ENCODE assay signal across 8 mouse cellular contexts in the genomic region with DNA sequence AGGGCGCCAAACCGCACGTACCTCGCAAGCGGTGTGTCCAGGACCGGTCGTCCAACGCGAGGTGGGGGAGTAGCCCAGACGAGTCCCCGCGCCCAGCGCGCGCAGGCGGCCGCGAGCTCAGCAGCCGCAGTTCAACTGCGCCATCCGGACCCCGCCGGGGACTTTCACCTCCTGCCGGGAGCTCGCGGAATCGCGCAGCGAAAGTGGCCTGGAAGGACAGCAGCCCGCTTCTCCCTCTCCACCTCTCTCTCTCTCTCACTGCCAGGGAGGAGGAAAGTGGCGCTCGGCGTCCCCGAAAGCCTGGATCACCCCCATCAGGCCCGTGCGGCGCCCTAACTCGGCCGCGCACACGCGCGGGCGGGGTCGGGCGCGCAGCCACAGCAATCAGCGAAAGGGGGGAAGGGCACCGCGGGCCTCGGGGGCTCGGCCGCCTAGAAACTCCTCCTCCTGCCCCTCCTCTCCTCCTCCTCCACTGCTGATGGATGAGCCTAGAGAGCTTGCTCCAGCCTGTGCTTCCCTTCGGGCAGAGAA. TPM values are rescaled to one million over a fixed set of nuclear protein-coding genes. Genes with fewer than 3 reads are reported as not detected.
DNase-seq lines count a peak whose midpoint lies in the region; ATAC-seq lines count a peak whose summit lies in the region.

A gene (minus strand): TSS at position 396 of the 531 bp plus-strand sequence.

- WGBS in embryonic facial prominence, embryonic 12.5 days = 2% methylated on average over 54 of the region's 54 CpGs
- WGBS in limb, embryonic 15.5 days = under 1% methylated on average over 42 of the region's 54 CpGs
- WGBS in midbrain, embryonic 16.5 days = under 1% methylated on average over 49 of the region's 54 CpGs

- H3K4me2 ChIP-seq in embryonic facial prominence, embryonic 12.5 days (replicated peaks) = peak within 1 kb of the TSS; percentile 90
- peak within 1 kb of the TSS; percentile 79 for H3K4me2 ChIP-seq in limb, embryonic 15.5 days
- H3K4me2 ChIP-seq in midbrain, embryonic 16.5 days (ENCODE audit: low read length) = peak within 1 kb of the TSS; percentile 86

- H3K36me3 ChIP-seq in embryonic facial prominence, embryonic 12.5 days = no peaks in the 10 kb centered on the region
- no peaks in the 10 kb centered on the region for H3K36me3 ChIP-seq in limb, embryonic 15.5 days
- no peaks in the 10 kb centered on the region for H3K36me3 ChIP-seq in midbrain, embryonic 16.5 days (ENCODE audit: control insufficient read depth, insufficient read depth, low read length)

- peak within 1 kb of the TSS; percentile 84 for H3K4me3 ChIP-seq in embryonic facial prominence, embryonic 12.5 days
- peak within 1 kb of the TSS; percentile 90 for H3K4me3 ChIP-seq in limb, embryonic 15.5 days
- peak within 1 kb of the TSS; percentile 54 for H3K4me3 ChIP-seq in midbrain, embryonic 16.5 days (ENCODE audit: low read depth, low read length)

- H3K27me3 ChIP-seq in embryonic facial prominence, embryonic 12.5 days = no peaks in the 10 kb centered on the region
- no peaks in the 10 kb centered on the region for H3K27me3 ChIP-seq in limb, embryonic 15.5 days
- no peaks in the 10 kb centered on the region; the same call in none of the 2 replicates for H3K27me3 ChIP-seq in midbrain, embryonic 16.5 days (ENCODE audit: control insufficient read depth, insufficient read depth, low read depth, low read length)

- peak within 1 kb of the TSS; percentile 86 for H3K9ac ChIP-seq in embryonic facial prominence, embryonic 12.5 days
- H3K9ac ChIP-seq in limb, embryonic 15.5 days = peak within 1 kb of the TSS; percentile 87
- H3K9ac ChIP-seq in midbrain, embryonic 16.5 days (ENCODE audit: low read depth, low read length) = peak within 1 kb of the TSS; percentile 75

- peak; percentile 91 for ATAC-seq in embryonic facial prominence, embryonic 12.5 days (ENCODE audit: insufficient number of reproducible peaks, insufficient read depth, low FRiP score, low TSS enrichment)
- ATAC-seq in limb, embryonic 15.5 days (ENCODE audit: insufficient number of reproducible peaks, low FRiP score, low TSS enrichment, low read depth) = peak; percentile 91
- ATAC-seq in midbrain, embryonic 16.5 days = peak; percentile 94

- peak within 1 kb of the TSS; percentile 94 for H3K27ac ChIP-seq in embryonic facial prominence, embryonic 12.5 days
- H3K27ac ChIP-seq in limb, embryonic 15.5 days = peak within 1 kb of the TSS; percentile 97
- H3K27ac ChIP-seq in midbrain, embryonic 16.5 days (ENCODE audit: low read length) = peak within 1 kb of the TSS; percentile 19

- H3K4me1 ChIP-seq in embryonic facial prominence, embryonic 12.5 days = peaks cover 8% of the 10 kb centered on the region
- H3K4me1 ChIP-seq in limb, embryonic 15.5 days = peaks cover 27% of the 10 kb centered on the region
- H3K4me1 ChIP-seq in midbrain, embryonic 16.5 days (ENCODE audit: control insufficient read depth, insufficient read depth, low read length) = peaks cover 10% of the 10 kb centered on the region

- no peaks in the 10 kb centered on the region for H3K9me3 ChIP-seq in embryonic facial prominence, embryonic 12.5 days
- no peaks in the 10 kb centered on the region for H3K9me3 ChIP-seq in limb, embryonic 15.5 days
- no peaks in the 10 kb centered on the region for H3K9me3 ChIP-seq in midbrain, embryonic 16.5 days (replicated peaks; ENCODE audit: control insufficient read depth, low read length, poor library complexity, severe bottlenecking)

- DNase-seq in 3T3-L1 (ENCODE audit: low read depth, low spot score) = peak; percentile 87
- peak; percentile 95 to 97 for DNase-seq in adrenal gland, postnatal 36 days
- DNase-seq in heart, adult 8-10 months (ENCODE audit: low spot score) = peak; percentile 87
- DNase-seq in kidney, adult 8-10 months = peak; percentile 81 to 83
- peak; percentile 35 for DNase-seq in spleen, postnatal 36 days (ENCODE audit: low spot score in 2 of 2)

RNA-seq across cellular contexts. Expression of the gene that starts here (rescaled TPM):
- total RNA-seq in adrenal gland, postnatal 36 days (2021) = 100 to 1,000 TPM; 233 to 271 TPM
- polyA plus RNA-seq in embryonic facial prominence, embryonic 12.5 days (2016; fragmentation: Nextera tagmentation; extraction: Ambion mirVana) = 25.3 and 27.5 TPM in 2 replicates
- 10 to 100 TPM; 38.5 to 48.2 (median 44.6) TPM for total RNA-seq in heart, adult 8-10 months (2022)
- 27.2 and 30.7 TPM in 2 replicates for polyA plus RNA-seq in limb, embryonic 15.5 days (2015; fragmentation: Nextera tagmentation; extraction: Ambion mirVana)
- polyA plus RNA-seq in midbrain, embryonic 16.5 days (2015; fragmentation: Nextera tagmentation; extraction: Ambion mirVana) = 3.5 and 4.3 TPM in 2 replicates

Comparison
In these comparisons a context has a peak if more than half of its experiments do, and no peak if none do; other contexts are left out.
1. Peak in every context shown above with its lines: DNase-seq, ATAC-seq, H3K4me3 ChIP-seq and H3K27ac ChIP-seq.
2. RNA of the gene that starts here (total RNA-seq): 233 to 271 TPM in adrenal gland, postnatal 36 days; 38.5 to 48.2 TPM in heart, adult 8-10 months; every median in the first group is over 4 times any median in the second.
3. DNase-seq: peak in every context shown above with its lines; median percentile 96 in adrenal gland, postnatal 36 days; 87 in 3T3-L1; 87 in heart, adult 8-10 months; 82 in kidney, adult 8-10 months; 35 in spleen, postnatal 36 days.
4. H3K27ac ChIP-seq: peak in every context shown above with its lines; median percentile 97 in limb, embryonic 15.5 days; 94 in embryonic facial prominence, embryonic 12.5 days; 19 in midbrain, embryonic 16.5 days.